Mouse (Mus musculus) brain, embryonic 14.5 days (tissue): ENCODE data around the gene Syt8.

Source experiments
- CTCF ChIP-seq: fragments of 200-500 bp; IDR thresholded peaks from 2 replicates; pipeline ENCODE4 v1.5.1; 2012; ENCODE audit warnings: inconsistent platforms, mild to moderate bottlenecking, moderate library complexity, borderline replicate concordance; ENCODE audit not compliant: insufficient read depth, insufficient read length; ENCODE audit errors: extremely low read depth
- POLR2A ChIP-seq: fragments of 200-500 bp; IDR thresholded peaks from 2 replicates; pipeline ENCODE4 v1.6.1; 2012; ENCODE audit warnings: mild to moderate bottlenecking, inconsistent platforms, borderline replicate concordance; ENCODE audit not compliant: poor library complexity, insufficient read depth, insufficient read length, severe bottlenecking; ENCODE audit errors: extremely low read depth

- TF ChIP-seq CTCF (no peak), POLR2A (no peak)
Measured at GRCm38 (mm10) chr7:142449038-142449617, 14.5 kb downstream of the Syt8 start.
